8 mouse cellular contexts compared by ENCODE assay signal in genomic region chr19:9938824-9939303, GRCm38 (mm10). TPM values are rescaled to one million over a fixed set of nuclear protein-coding genes. Genes with fewer than 3 reads are reported as not detected.
A peak's percentile ranks its signal among the peaks of the same experiment; 100 is the strongest.
DNase-seq lines count a peak whose midpoint lies in the region; ATAC-seq and TF ChIP-seq lines count a peak whose summit lies in the region.

No protein-coding gene starts in this region.

- no peaks in the 10 kb centered on the region for H3K36me3 ChIP-seq in limb, embryonic 12.5 days
- no peaks in the 10 kb centered on the region for H3K36me3 ChIP-seq in limb, embryonic 10.5 days
- H3K36me3 ChIP-seq in liver, embryonic 13.5 days: no peaks in the 10 kb centered on the region
- no peaks in the 10 kb centered on the region for H3K36me3 ChIP-seq in midbrain, embryonic 15.5 days (replicated peaks)
- no peaks in the 10 kb centered on the region for H3K36me3 ChIP-seq in kidney, adult 2 months (ENCODE audit: control insufficient read depth, insufficient read depth, low read length)

- H3K4me1 ChIP-seq in limb, embryonic 12.5 days (replicated peaks): peaks cover 30% of the 10 kb centered on the region
- peaks cover 48% of the 10 kb centered on the region for H3K4me1 ChIP-seq in limb, embryonic 10.5 days
- H3K4me1 ChIP-seq in liver, embryonic 13.5 days (replicated peaks): peaks cover 50% of the 10 kb centered on the region
- no peaks in the 10 kb centered on the region for H3K4me1 ChIP-seq in midbrain, embryonic 15.5 days
- H3K4me1 ChIP-seq in kidney, adult 2 months (ENCODE audit: control insufficient read depth, insufficient read depth, low read length): peaks cover 5% of the 10 kb centered on the region; the same call in 1 of the 2 replicates

- no peak for TF ChIP-seq POLR2A in kidney, adult 2 months (IDR thresholded peaks at IDR 0.05; ENCODE audit: low read depth, low read length)

- H3K4me2 ChIP-seq in limb, embryonic 12.5 days: no peak overlapping the region
- H3K4me2 ChIP-seq in liver, embryonic 13.5 days: peak overlapping the region; percentile 73
- no peak overlapping the region for H3K4me2 ChIP-seq in midbrain, embryonic 15.5 days

- no peak for TF ChIP-seq CTCF in kidney, adult 2 months (conservative IDR thresholded peaks at IDR 0.05; ENCODE audit: insufficient read depth, insufficient read length, low read depth, low read length)

- DNase-seq in limb, embryonic 10.5 days (ENCODE audit: low spot score): no peak
- DNase-seq in liver, embryonic 13.5 days: peak; percentile 69
- peak; percentile 60 to 77 for DNase-seq in spleen, postnatal 4 days (ENCODE audit: low spot score in 2 of 2)
- no peak for DNase-seq in kidney, adult 2 months
- no peak for DNase-seq in urinary bladder, adult 18-20 months (ENCODE audit: low spot score in 2 of 2)

- WGBS in limb, embryonic 12.5 days: 77% methylated on average over 13 of the region's 13 CpGs
- WGBS in limb, embryonic 10.5 days: 80% methylated on average over 13 of the region's 13 CpGs
- WGBS in liver, embryonic 13.5 days (ENCODE audit: insufficient replicate concordance): 8% methylated on average over 13 of the region's 13 CpGs
- 76% methylated on average over 13 of the region's 13 CpGs for WGBS in midbrain, embryonic 15.5 days
- 68% methylated on average over 13 of the region's 13 CpGs for WGBS in kidney, adult 2 months

- 0 out of 2 replicates have a peak overlapping the region, but pooled peaks have one; percentile 23 for H3K27ac ChIP-seq in limb, embryonic 12.5 days
- H3K27ac ChIP-seq in limb, embryonic 10.5 days: no peak overlapping the region
- peak overlapping the region; percentile 84 for H3K27ac ChIP-seq in liver, embryonic 13.5 days
- no peak overlapping the region for H3K27ac ChIP-seq in midbrain, embryonic 15.5 days
- no peak overlapping the region for H3K27ac ChIP-seq in kidney, adult 2 months (ENCODE audit: insufficient read depth, low read depth, low read length)

- no peaks in the 10 kb centered on the region for H3K9me3 ChIP-seq in limb, embryonic 12.5 days
- no peaks in the 10 kb centered on the region for H3K9me3 ChIP-seq in limb, embryonic 10.5 days (replicated peaks)
- H3K9me3 ChIP-seq in liver, embryonic 13.5 days (replicated peaks): no peaks in the 10 kb centered on the region
- H3K9me3 ChIP-seq in midbrain, embryonic 15.5 days: no peaks in the 10 kb centered on the region

- no peak overlapping the region for H3K4me3 ChIP-seq in limb, embryonic 12.5 days (replicated peaks)
- no peak overlapping the region for H3K4me3 ChIP-seq in limb, embryonic 10.5 days
- peak overlapping the region; percentile 49 for H3K4me3 ChIP-seq in liver, embryonic 13.5 days (replicated peaks)
- no peak overlapping the region for H3K4me3 ChIP-seq in midbrain, embryonic 15.5 days
- no peak overlapping the region for H3K4me3 ChIP-seq in kidney, adult 2 months (ENCODE audit: insufficient read depth, low read depth, low read length)

- H3K27me3 ChIP-seq in limb, embryonic 12.5 days: no peaks in the 10 kb centered on the region
- no peaks in the 10 kb centered on the region for H3K27me3 ChIP-seq in limb, embryonic 10.5 days (ENCODE audit: low read depth, poor library complexity, severe bottlenecking)
- H3K27me3 ChIP-seq in liver, embryonic 13.5 days: no peaks in the 10 kb centered on the region
- H3K27me3 ChIP-seq in midbrain, embryonic 15.5 days (replicated peaks): no peaks in the 10 kb centered on the region
- H3K27me3 ChIP-seq in kidney, adult 2 months (replicated peaks; ENCODE audit: control insufficient read depth, insufficient read depth, low read length): no peaks in the 10 kb centered on the region

- H3K9ac ChIP-seq in limb, embryonic 12.5 days (replicated peaks): no peak overlapping the region
- peak overlapping the region; percentile 67 for H3K9ac ChIP-seq in liver, embryonic 13.5 days
- H3K9ac ChIP-seq in midbrain, embryonic 15.5 days: no peak overlapping the region

- no peak for ATAC-seq in limb, embryonic 12.5 days (ENCODE audit: insufficient number of reproducible peaks, insufficient read depth, low FRiP score, low TSS enrichment, low read depth)
- peak; percentile 78 for ATAC-seq in erythroblast, adult 5-6 weeks (replicated peaks; ENCODE audit: low FRiP score, poor library complexity, severe bottlenecking)
- peak; percentile 84 for ATAC-seq in liver, embryonic 13.5 days (ENCODE audit: low read depth)
- no peak for ATAC-seq in midbrain, embryonic 15.5 days (replicated peaks)

RNA-seq across cellular contexts. Expression of gene Incenp, which starts 39.5 kb away (rescaled TPM):
- 140 and 148 TPM in 2 replicates for polyA plus RNA-seq in limb, embryonic 12.5 days (2016; fragmentation: Nextera tagmentation; extraction: Ambion mirVana)
- polyA plus RNA-seq in limb, embryonic 10.5 days (2016; fragmentation: Nextera tagmentation; extraction: Ambion mirVana): 167 and 183 TPM in 2 replicates
- 111 and 127 TPM in 2 replicates for total RNA-seq in erythroblast, adult 5-6 weeks (2015; ENCODE audit: low replicate concordance)
- total RNA-seq in erythroblast, adult 5-6 weeks (2017; ENCODE audit: low replicate concordance): 137 and 289 TPM in 2 replicates
- 100 and 108 TPM in 2 replicates for polyA plus RNA-seq in liver, embryonic 13.5 days (2015; fragmentation: Nextera tagmentation; extraction: Ambion mirVana)
- 29.6 and 30.2 TPM in 2 replicates for polyA plus RNA-seq in midbrain, embryonic 15.5 days (2015; fragmentation: Nextera tagmentation; extraction: Ambion mirVana)
- 3.9 and 4.7 TPM in 2 replicates for polyA plus RNA-seq in kidney, adult 2 months (2012; rRNA removed)

RNA-seq across cellular contexts. Expression of gene Fth1, which starts 41.5 kb away (rescaled TPM):
- polyA plus RNA-seq in limb, embryonic 12.5 days (2016; fragmentation: Nextera tagmentation; extraction: Ambion mirVana): 1,334 and 1,385 TPM in 2 replicates
- 1,175 and 1,229 TPM in 2 replicates for polyA plus RNA-seq in limb, embryonic 10.5 days (2016; fragmentation: Nextera tagmentation; extraction: Ambion mirVana)
- 939 and 1,145 TPM in 2 replicates for total RNA-seq in erythroblast, adult 5-6 weeks (2015; ENCODE audit: low replicate concordance)
- total RNA-seq in erythroblast, adult 5-6 weeks (2017; ENCODE audit: low replicate concordance): 1,067 and 1,257 TPM in 2 replicates
- 5,062 and 5,153 TPM in 2 replicates for polyA plus RNA-seq in liver, embryonic 13.5 days (2015; fragmentation: Nextera tagmentation; extraction: Ambion mirVana)
- 1,452 and 1,467 TPM in 2 replicates for polyA plus RNA-seq in midbrain, embryonic 15.5 days (2015; fragmentation: Nextera tagmentation; extraction: Ambion mirVana)
- 8,110 and 8,726 TPM in 2 replicates for polyA plus RNA-seq in kidney, adult 2 months (2012; rRNA removed)

Comparison
In these comparisons a context has a peak if more than half of its experiments do, and no peak if none do; other contexts are left out.
1. H3K27ac ChIP-seq: peak in limb, embryonic 12.5 days (single experiment) and liver, embryonic 13.5 days (single experiment); none in limb, embryonic 10.5 days (single experiment), midbrain, embryonic 15.5 days (single experiment) and kidney, adult 2 months (single experiment).
2. ATAC-seq: peak in erythroblast, adult 5-6 weeks (single experiment) and liver, embryonic 13.5 days (single experiment); none in limb, embryonic 12.5 days (single experiment) and midbrain, embryonic 15.5 days (single experiment).
3. DNase-seq: peak in liver, embryonic 13.5 days (single experiment) and spleen, postnatal 4 days (2 of 2); none in limb, embryonic 10.5 days (single experiment), kidney, adult 2 months (single experiment) and urinary bladder, adult 18-20 months (0 of 2).